Mouse (Mus musculus): ENCODE results near the gene Npas3. TPM values are rescaled to one million over a fixed set of nuclear protein-coding genes. Genes with fewer than 3 reads are reported as not detected.

Npas3 gene
- 0.54 and 1.8 TPM in 2 replicates for polyA plus RNA-seq (2016; fragmentation: Nextera tagmentation; extraction: Ambion mirVana)

DNA sequence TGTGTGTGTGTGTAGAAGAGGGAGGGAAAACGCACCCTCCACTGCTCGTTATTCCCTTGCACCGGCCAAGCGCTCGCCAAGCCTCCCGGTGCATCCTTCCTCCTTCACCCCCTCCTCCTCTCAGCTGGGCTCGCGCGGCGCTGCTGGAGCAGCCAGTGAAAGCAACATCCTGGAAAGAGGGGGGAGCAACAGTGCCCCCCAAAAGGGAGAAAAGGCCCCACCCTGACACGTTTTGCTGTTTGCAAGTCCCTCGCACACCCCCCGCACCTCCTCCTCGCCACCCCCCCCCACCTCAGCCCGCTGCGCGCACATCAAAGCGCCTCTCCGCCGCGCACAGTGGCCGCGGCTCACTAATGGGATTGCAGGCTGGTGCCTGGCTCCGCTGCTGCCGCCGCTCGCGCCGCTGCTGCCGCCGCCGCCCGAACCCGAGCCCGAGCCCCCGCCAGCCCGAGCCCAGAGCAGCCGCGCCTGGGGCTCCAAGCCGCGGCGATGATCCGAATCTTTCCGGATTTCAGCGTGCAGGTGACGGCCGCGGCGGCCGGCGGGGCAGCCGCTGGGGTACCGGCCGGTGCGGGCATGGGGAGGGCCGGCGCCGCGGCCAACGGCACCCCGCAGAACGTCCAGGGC is at the start of gene Npas3:
Npas3 (plus strand) TSS at position 577 of the 627 bp plus-strand sequence.
- peaks cover 82% of the 10 kb centered on the region for H3K27me3 ChIP-seq (ENCODE audit: insufficient read depth, poor library complexity, severe bottlenecking)
- DNase-seq (ENCODE audit: low spot score) = no peak
- peak within 1 kb of the TSS; percentile 47 for H3K27ac ChIP-seq
- under 1% methylated on average over 56 of the region's 62 CpGs for WGBS
- H3K9me3 ChIP-seq = no peaks in the 10 kb centered on the region
- H3K4me3 ChIP-seq = peak within 1 kb of the TSS; percentile 73
- H3K36me3 ChIP-seq = no peaks in the 10 kb centered on the region
- peaks cover 36% of the 10 kb centered on the region for H3K4me1 ChIP-seq

DNA sequence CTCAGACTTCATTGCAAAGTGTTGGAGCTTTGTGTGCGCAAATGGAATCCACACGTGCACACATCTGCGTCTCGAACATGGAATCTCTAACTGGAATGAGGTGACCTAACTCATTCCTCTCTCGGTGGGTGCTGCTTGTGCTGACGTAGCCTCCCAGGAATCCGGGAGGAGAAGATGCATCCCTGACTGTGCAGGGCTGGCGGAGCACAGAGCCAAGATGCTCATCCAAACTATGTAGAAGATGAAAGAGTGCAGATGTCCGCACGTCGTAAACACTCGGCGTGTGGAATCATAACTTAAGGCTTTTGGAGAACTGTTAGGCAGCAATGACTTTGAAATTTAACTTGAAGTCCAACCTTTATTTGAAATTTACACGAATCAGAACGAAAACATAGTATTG is 31.3 kb upstream of the Npas3 start:
- Histone ChIP-seq H3K27me3 (ENCODE audit: insufficient read depth, poor library complexity, severe bottlenecking) (no peaks in the 10 kb centered on the region), H3K27ac (no peak overlapping the region), H3K36me3 (no peaks in the 10 kb centered on the region), H3K9me3 (no peaks in the 10 kb centered on the region), H3K4me1 (no peaks in the 10 kb centered on the region), H3K4me3 (no peak overlapping the region)
- no peak for DNase-seq (ENCODE audit: low spot score)
- 85% methylated on average over 15 of the region's 15 CpGs for WGBS

DNA sequence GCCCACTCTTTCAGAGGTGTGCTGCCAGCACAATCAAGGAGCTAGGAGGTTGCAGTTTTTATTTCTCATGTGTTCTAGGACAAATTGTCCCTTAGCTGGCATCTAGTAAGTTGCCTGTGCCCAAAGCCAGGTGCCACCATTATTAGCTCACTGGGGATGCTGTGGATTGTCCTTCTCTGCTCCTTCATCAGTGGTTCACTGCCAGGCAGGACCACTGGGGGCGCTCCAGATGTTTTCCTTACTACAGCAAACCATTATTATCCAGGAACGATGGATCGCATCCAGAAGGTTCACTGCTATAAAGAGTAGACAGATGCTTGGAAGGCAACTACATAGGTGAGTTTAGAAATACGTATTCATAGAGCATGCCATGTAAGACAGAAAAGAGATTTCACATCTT is 25.7 kb upstream of the Npas3 start:
- no peaks in the 10 kb centered on the region for H3K36me3 ChIP-seq

DNA sequence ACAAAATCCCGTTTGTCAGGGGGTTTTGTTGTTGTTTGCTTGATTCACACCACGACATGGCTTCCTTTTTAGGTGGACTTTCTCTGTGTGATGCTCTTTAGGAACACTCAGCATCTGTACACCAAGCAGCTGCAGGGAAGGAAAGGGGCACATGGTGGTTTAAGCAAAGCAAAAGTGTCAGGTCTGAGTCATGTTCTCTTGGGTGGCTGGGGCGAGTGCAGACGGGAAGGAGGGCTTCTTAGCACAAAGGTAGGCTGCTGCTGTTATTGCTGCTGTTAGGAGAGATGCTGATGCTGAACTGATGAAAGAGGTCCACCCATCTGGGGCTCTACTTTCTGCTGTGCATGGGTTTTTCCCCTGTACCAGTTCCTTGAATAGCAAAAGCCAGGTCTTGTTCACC is 21.1 kb upstream of the Npas3 start:
- no peak overlapping the region for H3K27ac ChIP-seq
- H3K36me3 ChIP-seq = no peaks in the 10 kb centered on the region
- WGBS = 51% methylated on average over 4 of the region's 4 CpGs
- no peak for DNase-seq (ENCODE audit: low spot score)
- no peaks in the 10 kb centered on the region for H3K27me3 ChIP-seq (ENCODE audit: insufficient read depth, poor library complexity, severe bottlenecking)
- H3K4me3 ChIP-seq = no peak overlapping the region
- H3K9me3 ChIP-seq = no peaks in the 10 kb centered on the region
- H3K4me1 ChIP-seq = no peaks in the 10 kb centered on the region

More for the DNA sequence above, 25.7 kb upstream of the Npas3 start:
- Histone ChIP-seq H3K9me3 (no peaks in the 10 kb centered on the region), H3K4me3 (no peak overlapping the region), H3K27me3 (ENCODE audit: insufficient read depth, poor library complexity, severe bottlenecking) (no peaks in the 10 kb centered on the region), H3K4me1 (no peaks in the 10 kb centered on the region), H3K27ac (no peak overlapping the region)
- no peak for DNase-seq (ENCODE audit: low spot score)
- WGBS = 63% methylated on average over 4 of the region's 4 CpGs

DNA sequence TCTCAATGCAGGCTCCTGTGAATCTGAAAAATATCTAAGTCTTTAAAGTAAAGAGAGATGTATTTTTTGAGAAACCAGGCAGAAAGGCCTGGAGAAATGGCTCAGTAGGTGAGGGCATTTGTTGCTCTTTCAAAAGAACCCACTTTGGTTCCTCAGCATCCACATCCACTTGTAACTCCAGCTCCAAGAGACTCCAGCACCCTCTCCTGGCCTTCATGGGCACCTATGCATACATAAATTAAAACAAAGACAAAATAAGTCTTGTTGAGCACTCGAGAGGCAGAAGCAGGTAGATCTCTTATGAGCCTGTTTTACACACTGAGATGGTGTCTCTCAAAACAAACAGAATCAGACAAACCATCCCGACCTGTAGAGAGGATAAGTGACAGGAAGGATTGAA is 19.1 kb upstream of the Npas3 start:
- Histone ChIP-seq H3K4me1 (no peaks in the 10 kb centered on the region), H3K9me3 (no peaks in the 10 kb centered on the region), H3K4me3 (no peak overlapping the region), H3K27ac (no peak overlapping the region), H3K27me3 (ENCODE audit: insufficient read depth, poor library complexity, severe bottlenecking) (no peaks in the 10 kb centered on the region), H3K36me3 (no peaks in the 10 kb centered on the region)
- 63% methylated on average over 2 of the region's 2 CpGs for WGBS
- DNase-seq (ENCODE audit: low spot score) = no peak

DNA sequence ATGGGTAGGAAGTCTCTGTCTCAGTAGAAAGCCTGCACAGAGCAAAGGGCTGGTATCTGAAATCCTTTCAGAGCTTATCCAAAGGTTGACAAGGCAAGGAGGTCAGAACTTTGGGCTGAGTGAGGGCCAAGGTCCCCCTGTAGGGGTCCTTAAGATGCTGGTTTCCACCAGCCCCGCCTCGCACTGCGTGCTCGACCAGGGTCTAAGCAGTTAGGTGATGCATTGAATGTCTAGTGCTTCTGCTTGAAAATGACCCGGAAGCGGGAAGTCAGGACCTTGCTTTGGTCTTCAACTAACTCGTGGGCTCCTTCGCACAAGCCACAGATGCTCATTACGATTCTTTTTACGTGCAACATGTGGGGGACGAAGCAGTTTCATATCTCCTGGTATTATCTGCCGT is 2.3 kb upstream of the Npas3 start:
- no peak for DNase-seq (ENCODE audit: low spot score)

DNA sequence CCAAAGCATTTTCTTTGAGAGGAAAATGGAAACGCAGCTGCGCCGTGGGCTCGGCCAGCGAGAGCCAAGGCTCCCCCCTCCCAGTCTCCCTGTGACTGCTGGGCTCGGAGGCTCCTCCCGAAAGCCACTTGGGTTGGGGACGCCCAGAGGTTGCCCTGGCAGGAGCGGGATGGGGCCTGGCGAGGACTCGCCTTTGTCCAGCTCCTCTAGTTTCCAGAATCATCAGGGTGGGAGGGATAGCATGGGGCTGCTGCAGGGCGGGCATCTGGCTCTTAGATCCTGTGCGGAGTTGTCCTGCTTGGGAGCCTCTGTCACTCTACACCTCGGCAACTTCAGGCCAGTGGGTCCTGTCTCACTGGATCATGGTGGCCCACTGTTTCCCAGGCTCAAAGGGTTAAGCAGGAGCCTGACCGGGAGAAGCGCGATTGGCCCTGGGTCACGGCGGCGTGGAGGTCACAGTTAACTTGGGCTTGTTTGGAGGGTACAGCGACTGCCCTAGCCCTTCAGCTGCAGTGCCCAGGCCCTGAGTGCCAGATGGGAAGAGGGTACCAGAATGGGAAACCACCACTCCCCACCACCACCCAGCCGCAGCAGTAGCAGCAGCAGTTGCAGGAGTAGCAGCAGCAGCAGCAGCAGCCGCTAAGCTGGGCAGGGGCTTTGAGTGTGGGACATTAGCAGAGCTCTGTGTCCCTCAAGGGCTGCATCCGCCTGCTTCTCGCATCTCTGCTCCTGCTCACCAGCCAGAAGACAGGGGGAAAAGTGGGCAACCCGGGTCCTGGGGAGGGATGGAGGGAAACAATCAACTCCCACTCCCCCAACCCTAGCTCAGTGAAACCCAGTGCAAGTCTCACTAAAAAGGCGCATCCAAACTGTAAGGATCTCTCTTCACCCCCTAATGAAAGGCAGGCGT is 1.6 kb upstream of the Npas3 start:
- Histone ChIP-seq H3K4me3 (peak overlapping the region; percentile 73), H3K27me3 (ENCODE audit: insufficient read depth, poor library complexity, severe bottlenecking) (peaks cover 82% of the 10 kb centered on the region), H3K9me3 (no peaks in the 10 kb centered on the region), H3K36me3 (no peaks in the 10 kb centered on the region), H3K27ac (0 out of 2 replicates have a peak overlapping the region, but pooled peaks have one; percentile 29), H3K4me1 (peaks cover 34% of the 10 kb centered on the region)
- WGBS = under 1% methylated on average over 28 of the region's 28 CpGs
- DNase-seq (ENCODE audit: low spot score) = no peak

More for the DNA sequence above, 2.3 kb upstream of the Npas3 start:
- Histone ChIP-seq H3K4me1 (peaks cover 29% of the 10 kb centered on the region), H3K36me3 (no peaks in the 10 kb centered on the region), H3K27me3 (ENCODE audit: insufficient read depth, poor library complexity, severe bottlenecking) (peaks cover 76% of the 10 kb centered on the region), H3K9me3 (no peaks in the 10 kb centered on the region), H3K4me3 (peak overlapping the region; percentile 73), H3K27ac (0 out of 2 replicates have a peak overlapping the region, but pooled peaks have one; percentile 29)
- WGBS = under 1% methylated on average over 12 of the region's 12 CpGs

DNA sequence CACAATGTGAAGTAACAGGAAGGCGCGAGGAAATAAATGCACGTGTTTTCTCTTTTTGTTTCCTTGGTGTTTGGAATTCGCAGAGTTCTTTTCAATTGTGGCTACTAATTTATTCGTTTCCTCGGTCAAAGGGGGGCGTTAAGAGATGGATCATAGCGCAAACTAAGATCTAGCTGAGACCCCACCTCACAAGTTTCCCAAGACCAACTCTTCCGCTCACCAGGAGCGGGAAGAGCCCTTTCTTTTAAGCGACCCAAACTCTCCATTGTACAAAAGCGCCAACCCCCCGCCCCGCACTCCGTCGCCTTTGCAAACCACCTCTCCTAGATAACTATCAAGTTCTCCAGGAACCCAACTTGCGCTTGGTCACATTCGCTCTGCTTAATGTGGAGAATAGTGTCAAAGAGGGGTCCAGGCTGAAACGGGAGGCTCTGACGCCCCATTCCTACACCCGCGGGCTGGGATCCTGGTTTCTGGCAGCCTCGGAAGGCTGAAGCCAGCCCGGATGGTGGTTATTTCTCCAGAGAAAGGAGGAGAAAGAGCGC is 914 bp upstream of the Npas3 start:
- Histone ChIP-seq H3K27ac (no peak overlapping the region), H3K4me3 (peak overlapping the region; percentile 73), H3K4me1 (peaks cover 36% of the 10 kb centered on the region), H3K9me3 (no peaks in the 10 kb centered on the region), H3K36me3 (no peaks in the 10 kb centered on the region), H3K27me3 (ENCODE audit: insufficient read depth, poor library complexity, severe bottlenecking) (peaks cover 82% of the 10 kb centered on the region)
- WGBS = under 1% methylated on average over 25 of the region's 25 CpGs
- DNase-seq (ENCODE audit: low spot score) = no peak

DNA sequence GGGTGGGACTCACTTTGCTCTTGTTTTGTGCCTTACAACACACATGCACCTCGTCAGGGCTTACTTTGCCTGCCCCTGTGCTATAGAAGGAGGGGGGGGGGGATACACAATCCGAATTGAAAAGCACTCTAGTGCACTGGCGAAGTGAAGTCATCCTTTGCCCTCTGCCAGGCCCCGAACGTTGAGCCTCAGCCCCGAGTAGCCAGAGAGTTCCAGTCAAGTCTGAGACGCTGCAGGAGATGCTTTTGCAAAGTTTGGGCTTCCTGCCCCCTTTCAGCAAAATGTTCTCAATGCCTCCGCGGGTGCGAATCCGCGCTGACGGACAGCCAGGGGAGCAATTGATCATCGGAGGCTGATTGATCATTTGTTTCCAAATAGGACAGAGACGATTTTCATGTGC is 319 bp downstream of the Npas3 start:
- Histone ChIP-seq H3K9me3 (no peaks in the 10 kb centered on the region), H3K27ac (peak overlapping the region; percentile 47; the same call in 1 of the 2 replicates), H3K4me3 (peak overlapping the region; percentile 73), H3K27me3 (ENCODE audit: insufficient read depth, poor library complexity, severe bottlenecking) (peaks cover 78% of the 10 kb centered on the region), H3K4me1 (peaks cover 36% of the 10 kb centered on the region), H3K36me3 (no peaks in the 10 kb centered on the region)
- no peak for DNase-seq (ENCODE audit: low spot score)
- under 1% methylated on average over 15 of the region's 15 CpGs for WGBS

DNA sequence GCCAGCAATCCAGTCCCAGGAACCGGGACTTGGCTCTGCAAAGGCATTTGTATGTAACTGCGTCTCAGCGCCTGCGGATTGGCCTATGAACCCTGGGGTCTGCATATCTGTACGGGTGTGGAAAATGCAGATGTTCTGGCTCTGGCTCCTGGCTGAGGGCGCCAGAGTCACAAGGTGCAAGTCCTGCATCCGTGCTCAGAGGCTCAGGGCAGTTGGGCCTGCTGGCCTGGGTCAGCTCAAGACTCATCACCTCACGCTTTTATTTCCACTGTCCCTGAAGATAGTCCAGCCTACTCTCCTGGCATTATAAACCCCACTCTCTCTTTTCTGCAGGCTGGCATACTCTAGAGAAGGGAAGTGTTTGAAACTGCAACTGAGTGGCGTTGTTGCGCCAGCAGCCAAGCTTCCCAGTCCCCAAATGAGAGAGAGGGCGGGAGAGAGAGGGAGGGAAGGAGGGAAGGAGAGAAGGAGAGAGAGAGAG is 3.3 kb downstream of the Npas3 start:
- H3K9me3 ChIP-seq = no peaks in the 10 kb centered on the region
- peak overlapping the region; percentile 78 for H3K4me3 ChIP-seq
- peaks cover 33% of the 10 kb centered on the region for H3K4me1 ChIP-seq
- WGBS = 0% methylated on average over 10 of the region's 11 CpGs
- peak; percentile 79 for DNase-seq (ENCODE audit: low spot score)
- peak overlapping the region; percentile 94 for H3K27ac ChIP-seq
- H3K27me3 ChIP-seq (ENCODE audit: insufficient read depth, poor library complexity, severe bottlenecking) = peaks cover 69% of the 10 kb centered on the region
- no peaks in the 10 kb centered on the region for H3K36me3 ChIP-seq

DNA sequence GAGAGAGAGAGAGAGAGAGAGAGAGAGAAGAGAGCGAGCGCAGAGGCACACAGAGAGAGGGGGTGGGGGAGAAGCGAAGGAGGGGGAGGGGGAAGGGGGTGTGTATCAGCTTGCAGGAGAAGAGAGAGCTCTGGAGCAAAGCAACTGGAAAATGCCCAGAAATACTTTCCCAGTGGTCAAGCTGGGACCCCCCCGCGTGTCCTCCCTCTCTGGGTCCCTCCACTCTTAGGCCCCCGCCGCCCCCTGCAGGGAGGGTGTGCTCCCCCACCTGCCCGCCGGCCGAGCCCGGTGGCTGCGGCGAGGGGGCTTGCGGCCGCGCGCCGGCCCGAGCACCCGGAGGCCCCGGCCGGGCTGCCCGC is 3.7 kb downstream of the Npas3 start:
- peaks cover 29% of the 10 kb centered on the region for H3K4me1 ChIP-seq
- DNase-seq (ENCODE audit: low spot score) = no peak
- WGBS = 3% methylated on average over 20 of the region's 23 CpGs
- no peaks in the 10 kb centered on the region for H3K36me3 ChIP-seq
- H3K27ac ChIP-seq = peak overlapping the region; percentile 94
- peak overlapping the region; percentile 78 for H3K4me3 ChIP-seq
- no peaks in the 10 kb centered on the region for H3K9me3 ChIP-seq
- H3K27me3 ChIP-seq (ENCODE audit: insufficient read depth, poor library complexity, severe bottlenecking) = peaks cover 67% of the 10 kb centered on the region

DNA sequence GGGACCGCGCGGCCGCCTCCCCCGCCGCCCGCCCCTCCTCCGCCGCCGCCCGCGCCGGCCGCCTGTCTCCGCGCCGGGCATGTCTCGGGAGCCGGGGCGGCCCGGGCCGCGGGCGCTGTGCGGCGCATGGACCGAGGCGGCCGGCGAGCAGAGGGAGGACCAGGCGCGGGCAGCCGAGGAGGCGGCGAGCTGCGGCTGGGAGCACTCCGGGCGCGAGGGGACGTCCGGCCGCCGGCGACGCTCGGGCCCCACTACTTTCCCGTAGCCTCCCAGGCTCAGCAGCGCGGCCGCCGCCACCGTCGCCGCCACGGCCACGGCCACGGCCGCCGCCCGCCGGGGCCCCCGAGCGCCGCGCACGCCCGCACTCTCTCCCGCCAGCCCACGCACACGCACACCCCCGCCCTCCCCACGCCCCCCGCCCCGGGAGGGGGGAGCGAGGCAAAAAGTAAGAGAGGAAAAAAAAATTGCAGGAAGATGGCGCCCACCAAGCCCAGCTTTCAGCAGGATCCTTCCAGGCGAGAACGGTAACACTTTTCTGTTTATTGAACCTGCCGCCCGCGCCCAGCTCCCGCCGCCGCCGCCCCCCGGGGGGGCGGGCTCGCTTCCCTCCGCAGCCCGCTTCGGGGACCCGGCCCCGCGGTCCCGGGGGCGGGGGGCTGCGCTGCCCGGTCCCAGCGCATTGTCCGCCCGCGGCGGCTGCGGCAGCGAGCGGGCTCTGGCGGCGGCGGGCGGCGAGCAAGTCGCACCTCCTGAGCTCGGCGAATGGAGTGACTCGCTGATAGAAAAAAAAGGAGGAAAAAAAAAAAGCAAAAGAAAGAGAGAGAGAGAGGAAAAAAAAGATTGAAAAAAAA is 4.3 kb downstream of the Npas3 start:
- Histone ChIP-seq H3K36me3 (no peaks in the 10 kb centered on the region), H3K27me3 (ENCODE audit: insufficient read depth, poor library complexity, severe bottlenecking) (peaks cover 61% of the 10 kb centered on the region), H3K27ac (peak overlapping the region; percentile 94), H3K9me3 (no peaks in the 10 kb centered on the region), H3K4me1 (peaks cover 23% of the 10 kb centered on the region), H3K4me3 (peak overlapping the region; percentile 78)
- DNase-seq (ENCODE audit: low spot score) = peak; percentile 77
- WGBS = 1% methylated on average over 103 of the region's 115 CpGs
